Mouse (Mus musculus) intestine, embryonic 15.5 days (tissue): ENCODE data around the gene Zmynd10. TPM values are rescaled to one million over a fixed set of nuclear protein-coding genes. Genes with fewer than 3 reads are reported as not detected.

ENCODE experiments used
- ATAC-seq: fragments of 200-750 bp; cut with Nextera tagmentation; 2 replicates; pipeline ENCODE4 v1.8.0; 2017; ENCODE audit warnings: moderate TSS enrichment, moderate library complexity
- H3K27ac ChIP-seq: fragments of 300-500 bp; sonication (generic); 2 replicates; pipeline ENCODE4 v1.5.1; 2015; ENCODE audit warnings: mild to moderate bottlenecking, inconsistent platforms
- H3K27me3 ChIP-seq: fragments of 300-500 bp; sonication (generic); replicated peaks from 2 replicates; pipeline ENCODE4 v1.6.1; 2015; ENCODE audit warnings: inconsistent platforms
- H3K36me3 ChIP-seq: fragments of 300-500 bp; sonication (generic); 2 replicates; pipeline ENCODE4 v1.6.1; 2015; ENCODE audit warnings: inconsistent platforms
- H3K4me1 ChIP-seq: fragments of 300-500 bp; sonication (generic); replicated peaks from 2 replicates; pipeline ENCODE4 v1.6.1; 2015; ENCODE audit warnings: inconsistent platforms
- H3K4me2 ChIP-seq: fragments of 300-500 bp; sonication (generic); replicated peaks from 2 replicates; pipeline ENCODE4 v1.6.1; 2015; ENCODE audit warnings: mild to moderate bottlenecking, inconsistent platforms
- H3K4me3 ChIP-seq: fragments of 300-500 bp; sonication (generic); replicated peaks from 2 replicates; pipeline ENCODE4 v1.5.1; 2015; ENCODE audit warnings: inconsistent platforms
- H3K9ac ChIP-seq: fragments of 300-500 bp; sonication (generic); 2 replicates; pipeline ENCODE4 v1.6.1; 2015; ENCODE audit warnings: inconsistent platforms
- H3K9me3 ChIP-seq: fragments of 300-500 bp; sonication (generic); 2 replicates; pipeline ENCODE4 v1.6.1; 2016; ENCODE audit warnings: inconsistent platforms
- WGBS: fragments of 180-500 bp; shearing (Covaris S2); methylation state at CpG from one replicate; pipeline ENCODE4 v1.1.7; 2015; 5-methylcytosine and 5-hydroxymethylcytosine counted together
- polyA plus RNA-seq: library from polyadenylated mRNA; unstranded; fragments of >200 nt; fragmentation: Nextera tagmentation; extraction: Ambion mirVana; gene quantifications from 2 replicates; pipeline ENCODE4 v1.2.1, GENCODE M21; 2015

Gene Zmynd10
- polyA plus RNA-seq, 1 experiment from 2014 or later, result 0.68 TPM

DNA sequence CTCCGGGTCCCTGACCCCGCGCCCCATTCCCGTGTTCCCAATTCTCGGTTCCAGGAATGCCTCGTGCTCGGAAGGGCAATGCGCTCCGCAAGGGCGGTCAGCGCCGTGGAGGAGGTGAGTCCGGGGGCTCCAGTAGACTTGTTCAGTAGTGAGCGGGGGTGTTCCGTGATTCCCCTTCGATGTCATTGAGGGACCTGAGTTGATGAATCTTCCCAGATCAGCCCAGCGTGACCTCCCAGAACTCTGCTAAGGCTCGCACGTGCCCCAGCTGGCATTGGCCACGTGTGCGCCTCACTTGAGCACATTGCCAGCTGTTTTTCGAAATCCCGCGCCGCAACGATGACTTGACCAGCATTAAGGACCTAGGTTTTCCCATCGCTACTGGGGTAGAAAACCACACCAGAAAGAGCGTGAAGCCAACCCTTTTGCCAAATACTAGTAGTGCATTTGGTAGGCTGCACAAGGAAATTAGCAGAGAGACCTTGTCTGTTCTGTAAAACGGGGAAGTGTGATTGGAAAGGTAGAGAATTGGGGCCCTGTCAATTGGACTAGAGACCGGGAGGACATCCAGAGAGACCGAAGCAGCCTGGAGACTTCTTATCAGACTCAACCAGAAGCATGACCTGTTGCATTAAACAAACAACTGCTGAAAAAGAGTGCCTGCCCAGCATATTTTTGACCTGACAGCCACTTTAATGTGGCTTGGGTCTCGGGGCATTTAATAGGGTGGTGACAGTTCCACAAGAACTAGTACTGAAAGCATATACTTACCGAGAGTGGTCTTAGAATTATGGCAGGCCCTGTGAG lies 40.9 kb downstream of the Zmynd10 start:
- Histone ChIP-seq H3K9ac (peak overlapping the region; percentile 63), H3K27ac (peak overlapping the region; percentile 49; the same call in 1 of the 2 replicates), H3K27me3 (no peaks in the 10 kb centered on the region), H3K36me3 (peaks cover 37% of the 10 kb centered on the region), H3K4me1 (peaks cover 28% of the 10 kb centered on the region), H3K4me3 (peak overlapping the region; percentile 74), H3K4me2 (peak overlapping the region; percentile 73), H3K9me3 (no peaks in the 10 kb centered on the region)
- ATAC-seq, result no peak
- 2% methylated on average over 33 of the region's 33 CpGs for WGBS

- H3K36me3 ChIP-seq, result peaks cover 41% of the 10 kb centered on the region
- ATAC-seq, result peak; percentile 6; the same call in 1 of the 2 replicates
- H3K4me2 ChIP-seq, result peak overlapping the region; percentile 73
- peak overlapping the region; percentile 17; the same call in 1 of the 2 replicates for H3K9ac ChIP-seq
- H3K4me1 ChIP-seq, result peaks cover 28% of the 10 kb centered on the region
- no peaks in the 10 kb centered on the region for H3K9me3 ChIP-seq
- 78% methylated on average over 25 of the region's 25 CpGs for WGBS
- peak overlapping the region; percentile 2; the same call in 1 of the 2 replicates for H3K4me3 ChIP-seq
- H3K27me3 ChIP-seq, result no peaks in the 10 kb centered on the region
- H3K27ac ChIP-seq, result peak overlapping the region; percentile 72
Measured at GRCm38 (mm10) chr9:107590058-107590772, 43.1 kb downstream of the Zmynd10 start.

DNA sequence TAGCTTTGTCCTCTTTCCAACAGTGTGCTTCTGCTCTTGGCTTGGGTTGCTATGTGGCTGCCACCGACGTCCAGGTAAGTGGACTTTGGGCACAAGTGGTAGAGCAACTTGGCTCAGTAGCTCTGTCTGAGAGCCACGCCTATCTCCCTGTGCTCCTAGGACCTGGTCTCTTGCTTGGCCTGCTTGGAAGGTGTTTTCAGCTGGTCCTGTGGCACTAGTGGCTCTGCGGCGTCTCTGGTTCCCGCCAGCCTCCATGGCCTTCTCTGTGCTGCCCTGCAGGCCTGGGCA lies 43.6 kb downstream of the Zmynd10 start:
- no peaks in the 10 kb centered on the region for H3K9me3 ChIP-seq
- ATAC-seq, result no peak
- peaks cover 28% of the 10 kb centered on the region for H3K4me1 ChIP-seq
- WGBS, result 83% methylated on average over 6 of the region's 6 CpGs
- H3K4me3 ChIP-seq, result peak overlapping the region; percentile 2; the same call in 1 of the 2 replicates
- H3K36me3 ChIP-seq, result peaks cover 41% of the 10 kb centered on the region
- no peaks in the 10 kb centered on the region for H3K27me3 ChIP-seq
- H3K4me2 ChIP-seq, result peak overlapping the region; percentile 73
- peak overlapping the region; percentile 72 for H3K27ac ChIP-seq
- H3K9ac ChIP-seq, result no peak overlapping the region

DNA sequence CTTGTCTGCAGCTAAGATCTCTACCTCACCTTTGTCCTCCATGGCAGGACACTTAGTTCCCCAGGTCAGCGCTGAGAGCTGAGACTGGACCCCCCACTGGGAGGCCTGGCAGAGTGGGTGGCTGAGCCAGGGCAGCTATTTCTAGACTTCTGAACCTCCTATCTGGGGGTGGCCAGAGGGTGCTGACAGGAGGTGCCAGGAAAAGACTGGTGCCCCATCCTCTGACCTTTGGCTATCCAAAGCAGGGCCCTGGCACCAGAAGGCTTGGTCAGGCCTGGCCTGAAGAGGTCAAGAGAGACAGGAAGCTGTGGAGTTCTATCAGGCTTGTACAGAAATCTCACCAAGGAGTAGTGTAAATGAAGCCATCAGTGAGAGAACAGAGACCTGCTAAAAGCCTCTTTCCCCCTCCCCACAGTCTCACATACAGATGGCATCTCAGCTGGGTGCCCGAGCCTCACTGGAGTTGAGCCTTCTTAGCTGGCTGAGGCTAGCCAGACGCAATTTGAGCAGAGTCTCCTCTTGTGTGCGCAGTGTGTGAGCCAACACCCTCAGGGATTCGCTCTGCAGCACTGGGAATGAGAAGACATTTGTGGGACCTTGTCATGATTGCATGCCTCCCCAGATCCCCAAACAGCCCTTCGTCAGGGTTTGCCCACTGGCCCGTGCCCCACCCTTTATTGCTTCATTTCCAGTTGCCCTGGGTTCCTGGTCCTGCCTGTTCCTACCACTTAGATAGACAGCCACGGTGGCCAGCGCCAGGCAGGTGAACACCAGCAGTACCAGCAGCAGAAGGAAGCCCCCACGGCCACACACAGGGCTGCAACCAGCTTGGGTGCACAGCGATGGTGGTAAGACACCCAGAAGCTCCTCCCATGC lies 46.2 kb downstream of the Zmynd10 start:
- 80% methylated on average over 11 of the region's 11 CpGs for WGBS
- H3K4me2 ChIP-seq, result no peak overlapping the region
- no peak for ATAC-seq
- H3K9me3 ChIP-seq, result no peaks in the 10 kb centered on the region
- H3K4me1 ChIP-seq, result peaks cover 22% of the 10 kb centered on the region
- no peak overlapping the region for H3K27ac ChIP-seq
- no peaks in the 10 kb centered on the region for H3K27me3 ChIP-seq
- H3K4me3 ChIP-seq, result no peak overlapping the region
- no peak overlapping the region for H3K9ac ChIP-seq
- H3K36me3 ChIP-seq, result peaks cover 44% of the 10 kb centered on the region

GRCm38 (mm10) chr9:107594281-107595062 lies 47.4 kb downstream of the Zmynd10 start:
- H3K9me3 ChIP-seq, result no peaks in the 10 kb centered on the region
- no peak overlapping the region for H3K4me2 ChIP-seq
- no peak overlapping the region for H3K4me3 ChIP-seq
- no peak for ATAC-seq
- 78% methylated on average over 8 of the region's 8 CpGs for WGBS
- H3K27ac ChIP-seq, result no peak overlapping the region
- H3K27me3 ChIP-seq, result no peaks in the 10 kb centered on the region
- peaks cover 44% of the 10 kb centered on the region for H3K36me3 ChIP-seq
- no peak overlapping the region for H3K9ac ChIP-seq
- peaks cover 19% of the 10 kb centered on the region for H3K4me1 ChIP-seq

- H3K9me3 ChIP-seq, result no peaks in the 10 kb centered on the region
- H3K27me3 ChIP-seq, result no peaks in the 10 kb centered on the region
- H3K27ac ChIP-seq, result no peak overlapping the region
- no peak overlapping the region for H3K4me2 ChIP-seq
- WGBS, result 89% methylated on average over 11 of the region's 11 CpGs
- peaks cover 24% of the 10 kb centered on the region for H3K36me3 ChIP-seq
- no peak overlapping the region for H3K9ac ChIP-seq
- no peak for ATAC-seq
- peaks cover 15% of the 10 kb centered on the region; the same call in 1 of the 2 replicates for H3K4me1 ChIP-seq
- no peak overlapping the region for H3K4me3 ChIP-seq
Measured at GRCm38 (mm10) chr9:107596619-107597569, 49.8 kb downstream of the Zmynd10 start.

DNA sequence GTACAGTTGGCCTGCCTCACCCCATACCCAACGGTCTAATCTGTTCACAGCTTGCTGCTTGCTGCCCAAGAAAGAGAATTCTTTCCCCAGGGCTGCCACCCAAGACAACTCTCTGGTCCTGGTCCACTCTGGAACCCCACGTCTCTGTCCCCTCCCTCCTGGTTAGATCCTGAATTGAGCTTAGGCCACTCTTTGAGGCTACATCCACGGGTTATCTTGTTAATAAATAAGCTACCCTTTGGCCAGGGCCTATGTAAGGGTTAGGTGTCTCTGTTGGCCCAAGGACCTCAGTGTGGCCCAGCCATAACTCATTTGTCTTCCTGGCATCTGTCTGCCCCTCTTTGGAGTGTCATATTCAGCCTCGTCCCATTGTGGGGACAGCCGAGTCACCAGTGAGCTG lies 51.3 kb downstream of the Zmynd10 start:
- Histone ChIP-seq H3K4me2 (no peak overlapping the region), H3K4me3 (no peak overlapping the region), H3K27ac (no peak overlapping the region), H3K9me3 (no peaks in the 10 kb centered on the region), H3K4me1 (peaks cover 17% of the 10 kb centered on the region; the same call in 1 of the 2 replicates), H3K27me3 (no peaks in the 10 kb centered on the region), H3K36me3 (0 out of 2 replicates have a peak, but pooled peaks cover 10% of the 10 kb centered on the region), H3K9ac (no peak overlapping the region)
- 70% methylated on average over 5 of the region's 5 CpGs for WGBS
- ATAC-seq, result no peak

GRCm38 (mm10) chr9:107599433-107599832 lies 52.3 kb downstream of the Zmynd10 start:
- no peak for ATAC-seq
- Histone ChIP-seq H3K9me3 (no peaks in the 10 kb centered on the region), H3K4me1 (peaks cover 25% of the 10 kb centered on the region; the same call in 1 of the 2 replicates), H3K4me2 (no peak overlapping the region), H3K36me3 (0 out of 2 replicates have a peak, but pooled peaks cover 3% of the 10 kb centered on the region), H3K27ac (no peak overlapping the region), H3K27me3 (no peaks in the 10 kb centered on the region), H3K4me3 (no peak overlapping the region), H3K9ac (no peak overlapping the region)
- WGBS, result 79% methylated on average over 9 of the region's 9 CpGs

- Histone ChIP-seq H3K9ac (no peak overlapping the region), H3K27me3 (no peaks in the 10 kb centered on the region), H3K36me3 (0 out of 2 replicates have a peak, but pooled peaks cover 3% of the 10 kb centered on the region), H3K4me3 (no peak overlapping the region), H3K9me3 (no peaks in the 10 kb centered on the region), H3K4me1 (peaks cover 27% of the 10 kb centered on the region; the same call in 1 of the 2 replicates), H3K27ac (no peak overlapping the region), H3K4me2 (no peak overlapping the region)
- ATAC-seq, result no peak
- WGBS, result 67% methylated on average over 14 of the region's 14 CpGs
Measured at GRCm38 (mm10) chr9:107599842-107600241, 52.7 kb downstream of the Zmynd10 start.

- 77% methylated on average over 12 of the region's 12 CpGs for WGBS
- no peaks in the 10 kb centered on the region for H3K9me3 ChIP-seq
- no peak overlapping the region for H3K4me3 ChIP-seq
- H3K27me3 ChIP-seq, result no peaks in the 10 kb centered on the region
- H3K4me1 ChIP-seq, result peaks cover 32% of the 10 kb centered on the region
- H3K4me2 ChIP-seq, result no peak overlapping the region
- ATAC-seq, result no peak
- 0 out of 2 replicates have a peak, but pooled peaks cover 3% of the 10 kb centered on the region for H3K36me3 ChIP-seq
- no peak overlapping the region for H3K9ac ChIP-seq
- H3K27ac ChIP-seq, result no peak overlapping the region
Measured at GRCm38 (mm10) chr9:107600745-107601144, 53.6 kb downstream of the Zmynd10 start.
